Mouse (Mus musculus) gastrocnemius, adult 2 months (tissue): ENCODE measurements at regions not wholly inside any gene's neighbourhood (a gene's known extent, or its start where the extent isn't known, plus 50 kb on each side); places are given as distances from the start of the nearest gene placed in this dataset.

Experiments used
- DNase-seq: peaks from one replicate; pipeline ENCODE4 v3.0.0; 2022
- H3K27ac ChIP-seq: fragments of 200-600 bp; 2 replicates; pipeline ENCODE4 v1.8.1; 2022; ENCODE audit warnings: mild to moderate bottlenecking
- H3K4me3 ChIP-seq: fragments of 200-600 bp; 2 replicates; pipeline ENCODE4 v1.8.1; 2022; ENCODE audit warnings: mild to moderate bottlenecking, moderate library complexity
- CTCF ChIP-seq: fragments of 200-600 bp; IDR thresholded peaks from 2 replicates; pipeline ENCODE4 v1.8.1; 2022; ENCODE audit warnings: antibody characterized with exemption, mild to moderate bottlenecking, moderate library complexity
- intact Hi-C: fragments of 180-260 bp; cut with DNase I; formaldehyde crosslinking; loops from one replicate; pipeline ENCODE4 v1.15.1; 2025

- TF ChIP-seq CTCF, result no peak
- intact Hi-C loops, result no loop called here
- no peak overlapping the region for H3K4me3 ChIP-seq
- no peak for DNase-seq
- peak overlapping the region; percentile 53 for H3K27ac ChIP-seq
Observed at GRCm38 (mm10) chr9:79215986-79216385, 502.6 kb downstream of the Col12a1 start.

- H3K27ac ChIP-seq, result peak overlapping the region; percentile 53
- TF ChIP-seq CTCF, result no peak
- intact Hi-C loops, result no loop called here
- H3K4me3 ChIP-seq, result no peak overlapping the region
- DNase-seq, result no peak
Observed at GRCm38 (mm10) chr9:79216432-79216831, 502.2 kb downstream of the Col12a1 start.

GRCm38 (mm10) chr9:79233081-79233480 lies 485.6 kb downstream of the Col12a1 start:
- TF ChIP-seq CTCF, result no peak

GRCm38 (mm10) chr9:79233751-79234150 lies 484.9 kb downstream of the Col12a1 start:
- H3K27ac ChIP-seq, result no peak overlapping the region
- no peak overlapping the region for H3K4me3 ChIP-seq

More at GRCm38 (mm10) chr9:79233081-79233480, 485.6 kb downstream of the Col12a1 start:
- intact Hi-C loops, result no loop called here
- Histone ChIP-seq H3K4me3 (no peak overlapping the region), H3K27ac (no peak overlapping the region)
- DNase-seq, result no peak

GRCm38 (mm10) chr9:79269646-79270213 lies 448.9 kb downstream of the Col12a1 start:
- TF ChIP-seq CTCF, result no peak
- Histone ChIP-seq H3K4me3 (no peak overlapping the region), H3K27ac (no peak overlapping the region)
- DNase-seq, result no peak
- intact Hi-C loops, result no loop called here

More at GRCm38 (mm10) chr9:79233751-79234150, 484.9 kb downstream of the Col12a1 start:
- intact Hi-C loops, result no loop called here
- no peak for TF ChIP-seq CTCF
- DNase-seq, result no peak

- Histone ChIP-seq H3K27ac (no peak overlapping the region), H3K4me3 (no peak overlapping the region)
- intact Hi-C loops, result no loop called here
- DNase-seq, result peak; percentile 39
- TF ChIP-seq CTCF, result no peak
Observed at GRCm38 (mm10) chr9:79270256-79270655, 448.4 kb downstream of the Col12a1 start.

- no peak overlapping the region for H3K4me3 ChIP-seq
- no peak for TF ChIP-seq CTCF
- H3K27ac ChIP-seq, result no peak overlapping the region
- DNase-seq, result no peak
- intact Hi-C loops, result no loop called here
Observed at GRCm38 (mm10) chr9:79287849-79288248, 430.8 kb downstream of the Col12a1 start.

GRCm38 (mm10) chr9:79295306-79295705 lies 423.3 kb downstream of the Col12a1 start:
- intact Hi-C loops, result no loop called here
- DNase-seq, result no peak
- no peak overlapping the region for H3K27ac ChIP-seq
- TF ChIP-seq CTCF, result no peak
- H3K4me3 ChIP-seq, result no peak overlapping the region

- intact Hi-C loops, result no loop called here
- no peak for DNase-seq
- no peak for TF ChIP-seq CTCF
- Histone ChIP-seq H3K27ac (no peak overlapping the region), H3K4me3 (no peak overlapping the region)
Observed at GRCm38 (mm10) chr9:79301580-79301979, 417.1 kb downstream of the Col12a1 start.

- Histone ChIP-seq H3K4me3 (no peak overlapping the region), H3K27ac (no peak overlapping the region)
- TF ChIP-seq CTCF, result no peak
- no peak for DNase-seq
- intact Hi-C loops, result no loop called here
Observed at GRCm38 (mm10) chr9:79310591-79310990, 408.0 kb downstream of the Col12a1 start.

- H3K4me3 ChIP-seq, result no peak overlapping the region
- no peak for DNase-seq
- no peak for TF ChIP-seq CTCF
- H3K27ac ChIP-seq, result no peak overlapping the region
- intact Hi-C loops, result no loop called here
Observed at GRCm38 (mm10) chr9:79317411-79317810, 401.2 kb downstream of the Col12a1 start.

GRCm38 (mm10) chr9:79346371-79347096 lies 372.1 kb downstream of the Col12a1 start:
- peak; percentile 18 for DNase-seq
- H3K4me3 ChIP-seq, result no peak overlapping the region
- no peak for TF ChIP-seq CTCF
- intact Hi-C loops, result no loop called here
- H3K27ac ChIP-seq, result no peak overlapping the region

GRCm38 (mm10) chr9:79392020-79392419 lies 326.6 kb downstream of the Col12a1 start:
- TF ChIP-seq CTCF, result no peak
- intact Hi-C loops, result no loop called here
- no peak for DNase-seq
- no peak overlapping the region for H3K27ac ChIP-seq
- H3K4me3 ChIP-seq, result no peak overlapping the region

GRCm38 (mm10) chr9:79414989-79415388 lies 303.6 kb downstream of the Col12a1 start:
- H3K27ac ChIP-seq, result no peak overlapping the region
- H3K4me3 ChIP-seq, result no peak overlapping the region
- TF ChIP-seq CTCF, result no peak
- DNase-seq, result no peak
- intact Hi-C loops, result no loop called here
